Mouse (Mus musculus) frontal cortex, postnatal 25 days (tissue): ENCODE measurements around the gene Fcgr3.
"Not testable (repeated sequence)": the region's sequence is repeated elsewhere in the genome, so short reads cannot be mapped to it uniquely, and the experiment has no call there.

ENCODE experiments used
- DNase-seq, 2 experiments: peaks; one replicate each; pipeline ENCODE4 v3.0.0; 2022; ENCODE audit warnings: low spot score in 2 of 2

Fcgr3 gene

GRCm38 (mm10) chr1:171064491-171065242 is at the start of gene Fcgr3:
Fcgr3 (minus strand) TSS chr1:171064935.
- peak; percentile 82 to 88 for DNase-seq

DNA sequence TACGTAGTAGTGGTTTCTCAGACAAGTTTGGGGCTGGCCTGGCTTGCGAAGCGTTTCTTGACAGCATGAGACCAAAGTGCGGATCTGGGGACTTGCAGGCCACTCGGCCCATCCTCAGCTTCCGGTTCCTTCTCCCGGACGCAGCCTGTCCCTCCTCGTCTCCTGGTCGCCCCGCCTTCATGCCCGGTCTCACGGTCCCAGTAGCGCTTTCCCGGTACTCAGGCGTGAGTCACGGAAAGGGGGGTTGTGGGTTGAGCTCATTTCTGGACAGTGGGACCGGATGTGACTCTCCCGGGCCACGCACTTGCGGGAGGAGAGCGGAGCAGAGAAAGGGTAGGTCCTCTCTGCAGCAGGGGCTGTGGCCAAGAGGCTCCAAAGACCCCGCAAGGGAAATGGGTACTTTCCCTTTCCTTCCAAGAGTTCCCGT is 49.2 kb upstream of the Fcgr3 start, which contains the start of gene Cfap126:
Gene Cfap126 (plus strand): TSS at position 46 of the 427 bp plus-strand sequence.
- DNase-seq = peak in 1 of 2 experiments; percentile 25

- no peak for DNase-seq
Observed at GRCm38 (mm10) chr1:171112986-171113385, 48.3 kb upstream of the Fcgr3 start.

GRCm38 (mm10) chr1:171111781-171112575 is 47.2 kb upstream of the Fcgr3 start:
- DNase-seq = peak; percentile 28 to 34

GRCm38 (mm10) chr1:171111020-171111780 is 46.5 kb upstream of the Fcgr3 start:
- peak; percentile 95 to 96 for DNase-seq

DNA sequence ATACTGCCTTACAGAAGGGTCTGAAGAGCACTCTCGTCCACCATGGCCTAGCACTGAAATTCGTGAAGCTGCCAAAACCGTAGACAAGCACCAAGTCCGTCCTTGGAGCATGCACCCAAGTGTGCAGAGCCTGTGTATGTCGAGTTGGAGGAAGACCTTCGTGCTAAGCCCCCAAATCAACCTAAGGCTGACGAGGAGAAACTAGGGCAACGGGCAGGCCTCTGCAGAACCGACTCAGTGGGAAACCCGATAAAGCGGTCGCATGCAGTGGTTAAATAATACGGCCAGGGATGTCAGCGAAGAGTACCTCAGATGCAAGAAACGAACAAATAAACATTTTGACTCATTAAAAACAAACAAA is 45.9 kb upstream of the Fcgr3 start:
- DNase-seq = no peak

- no peak for DNase-seq
Observed at GRCm38 (mm10) chr1:171109620-171110019, 44.9 kb upstream of the Fcgr3 start.

GRCm38 (mm10) chr1:171105226-171105625 is 40.5 kb upstream of the Fcgr3 start:
- DNase-seq = no peak

DNA sequence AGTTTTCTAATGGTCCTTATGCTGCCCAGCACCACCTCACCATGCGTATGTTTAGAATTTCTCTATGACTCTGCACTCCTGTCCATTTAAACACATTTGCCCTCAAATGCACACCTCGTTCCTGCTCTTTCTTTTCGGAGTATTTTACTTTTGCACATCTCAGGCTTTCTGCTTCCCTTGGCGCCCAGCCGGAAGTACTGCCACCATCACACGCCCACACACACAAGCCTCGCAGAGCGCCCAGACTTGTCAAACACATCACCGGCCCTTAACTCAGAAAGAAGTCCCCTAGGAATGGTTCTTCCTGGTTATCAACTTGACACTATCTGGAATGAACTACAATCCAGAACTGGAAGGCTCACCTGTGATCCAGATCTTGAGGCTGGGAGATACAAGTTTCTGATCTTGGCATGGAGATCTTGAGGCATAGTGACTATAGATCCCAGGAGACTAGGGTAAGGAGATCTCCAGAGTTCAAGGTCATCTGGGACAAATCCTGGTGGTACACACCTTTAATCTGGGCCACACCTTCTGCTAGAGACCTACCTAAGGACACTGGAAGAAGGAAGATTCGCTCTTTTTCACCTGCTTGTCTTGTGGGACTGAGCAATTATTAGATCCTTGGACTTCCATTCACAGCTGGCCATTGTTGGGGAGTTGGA is 38.6 kb upstream of the Fcgr3 start:
- DNase-seq = no peak

DNA sequence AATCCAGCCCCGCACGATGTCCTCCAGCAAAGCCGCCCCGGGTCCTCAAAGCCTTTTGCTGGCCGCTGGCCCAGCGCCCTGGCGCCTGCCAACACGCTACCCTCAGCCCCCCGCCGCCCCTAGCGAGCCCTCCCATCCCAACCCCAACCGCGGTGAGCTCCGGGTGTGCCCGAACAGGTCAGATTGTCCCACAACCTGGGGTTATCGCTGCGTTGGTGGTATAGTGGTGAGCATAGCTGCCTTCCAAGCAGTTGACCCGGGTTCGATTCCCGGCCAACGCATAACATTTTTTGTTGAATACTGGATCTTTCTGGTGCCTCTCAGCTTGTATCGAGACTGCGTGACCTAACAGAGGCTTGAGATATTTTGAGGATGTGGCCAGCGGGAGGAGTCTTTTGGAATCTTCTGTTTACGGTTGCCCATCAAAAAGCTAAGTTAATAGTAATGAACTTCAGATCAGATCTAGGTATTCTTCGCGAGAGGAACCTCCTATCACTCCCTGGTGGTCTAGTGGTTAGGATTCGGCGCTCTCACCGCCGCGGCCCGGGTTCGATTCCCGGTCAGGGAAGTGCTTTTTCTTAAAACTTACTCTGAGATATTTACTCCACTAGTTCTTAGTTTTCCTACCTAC is 37.9 kb upstream of the Fcgr3 start:
- peak; percentile 89 to 92 for DNase-seq

- DNase-seq = peak; percentile 96
Observed at GRCm38 (mm10) chr1:171101733-171102546, 37.2 kb upstream of the Fcgr3 start.

DNA sequence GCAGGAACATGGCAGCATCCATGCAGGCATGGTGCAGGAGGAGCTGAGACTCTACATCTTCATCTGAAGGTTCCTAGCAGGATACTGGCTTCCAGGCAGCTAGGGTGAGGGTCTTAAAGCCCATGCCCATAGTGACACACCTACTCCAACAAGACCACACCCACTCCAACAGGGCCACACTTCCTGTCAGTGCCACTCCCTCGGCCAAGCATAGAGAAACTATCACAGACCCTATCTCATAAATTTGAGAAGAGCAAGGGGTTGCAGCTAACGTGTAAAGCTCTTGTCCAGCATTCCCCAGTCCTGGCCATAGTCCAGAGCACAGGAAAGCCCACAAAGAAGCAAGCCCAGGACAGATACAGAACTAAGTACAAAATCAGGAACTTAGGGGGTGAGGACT is 36.3 kb upstream of the Fcgr3 start:
- DNase-seq = no peak

GRCm38 (mm10) chr1:171097612-171098011 is 32.9 kb upstream of the Fcgr3 start:
- no peak for DNase-seq

- DNase-seq = no peak
Observed at GRCm38 (mm10) chr1:171097136-171097535, 32.4 kb upstream of the Fcgr3 start.

DNA sequence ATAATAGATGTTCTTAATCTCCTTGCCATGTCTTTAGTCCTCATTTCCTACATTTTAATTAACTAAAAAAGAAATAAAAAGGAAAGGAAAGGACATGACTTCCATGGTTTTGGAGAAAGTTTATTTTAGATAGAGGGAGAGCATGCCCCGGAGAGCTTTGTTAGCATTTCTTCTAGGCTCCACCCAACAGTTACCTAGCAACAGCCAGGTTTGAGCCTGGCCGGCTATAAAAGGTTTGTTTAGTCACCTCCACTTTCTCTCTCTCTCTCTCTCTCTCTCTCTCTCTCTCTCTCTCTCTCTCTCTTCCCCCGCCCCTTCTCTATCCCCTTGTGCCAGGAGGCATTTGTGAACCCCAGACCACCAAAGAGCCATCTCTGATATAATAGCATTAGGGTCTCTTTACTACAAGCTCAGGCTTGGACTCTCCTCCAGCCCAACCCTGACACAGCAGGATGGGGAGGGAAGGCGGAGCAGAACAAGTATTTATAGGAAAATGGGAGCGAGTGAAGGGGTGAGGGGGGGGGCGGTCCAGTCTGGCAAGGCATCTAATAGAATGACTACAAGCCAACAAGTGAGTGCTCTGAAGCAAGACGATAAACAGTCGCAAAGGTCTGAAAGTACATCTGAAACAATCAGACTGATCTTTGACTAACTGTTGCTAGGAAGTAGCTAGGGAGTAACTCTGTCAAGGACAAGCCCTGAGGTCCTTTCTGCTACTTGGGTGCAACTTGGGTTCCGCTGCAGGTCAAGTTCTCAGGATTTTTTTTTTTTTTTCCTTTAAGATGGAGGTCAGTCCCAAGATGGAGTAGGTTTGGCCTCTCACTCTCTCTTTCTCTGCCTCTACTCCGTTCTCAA is 31.6 kb upstream of the Fcgr3 start:
- DNase-seq = no peak

DNA sequence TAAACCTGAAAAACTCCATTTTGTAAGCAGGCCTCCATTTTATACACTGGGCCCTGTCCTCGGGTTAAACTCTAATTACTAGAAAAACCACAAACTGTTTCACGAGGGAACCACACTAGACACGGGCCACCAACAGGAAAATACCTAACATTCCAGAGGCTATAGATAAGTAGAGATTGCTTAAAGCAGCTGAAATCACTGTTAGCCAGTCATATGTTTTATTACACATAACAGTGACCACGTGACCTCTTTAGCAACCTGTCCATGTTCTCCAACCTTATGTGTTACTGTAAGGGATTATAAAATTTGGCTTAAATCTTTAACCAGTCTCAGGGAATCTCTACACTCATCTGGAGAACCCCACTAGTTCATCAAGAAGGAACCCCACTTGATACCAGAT is 29.7 kb upstream of the Fcgr3 start:
- DNase-seq = no peak

DNA sequence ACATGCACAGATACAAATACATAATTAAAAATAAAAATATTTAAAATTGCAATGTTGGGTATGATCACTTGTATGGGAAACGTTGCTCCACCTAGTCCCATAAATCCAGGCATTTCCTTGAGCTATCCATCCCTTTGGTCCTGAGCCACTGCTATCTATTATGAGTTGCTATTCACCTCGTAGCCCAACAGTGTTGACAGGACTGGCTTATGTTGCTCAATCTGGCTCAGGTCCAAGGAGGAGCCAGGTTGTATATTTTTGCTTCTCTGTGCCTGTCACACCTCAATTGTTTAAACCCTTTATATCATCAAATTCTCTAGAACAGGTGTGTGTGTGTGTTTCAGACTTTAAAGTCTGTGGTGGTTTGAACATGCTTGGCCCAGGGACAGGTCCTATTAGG is 26.0 kb upstream of the Fcgr3 start:
- no peak for DNase-seq

GRCm38 (mm10) chr1:171089891-171090290 is 25.2 kb upstream of the Fcgr3 start:
- no peak for DNase-seq

- DNase-seq = not testable (repeated sequence)
Observed at GRCm38 (mm10) chr1:171088237-171088869, 23.6 kb upstream of the Fcgr3 start.
